Mouse (Mus musculus) intestine, embryonic 15.5 days (tissue): ENCODE data around the gene Ccl24. TPM values are rescaled to one million over a fixed set of nuclear protein-coding genes. Genes with fewer than 3 reads are reported as not detected.

Experiments used
- ATAC-seq: fragments of 200-750 bp; cut with Nextera tagmentation; 2 replicates; pipeline ENCODE4 v1.8.0; 2017; ENCODE audit warnings: moderate TSS enrichment, moderate library complexity
- H3K27ac ChIP-seq: fragments of 300-500 bp; sonication (generic); 2 replicates; pipeline ENCODE4 v1.5.1; 2015; ENCODE audit warnings: mild to moderate bottlenecking, inconsistent platforms
- H3K27me3 ChIP-seq: fragments of 300-500 bp; sonication (generic); replicated peaks from 2 replicates; pipeline ENCODE4 v1.6.1; 2015; ENCODE audit warnings: inconsistent platforms
- H3K36me3 ChIP-seq: fragments of 300-500 bp; sonication (generic); 2 replicates; pipeline ENCODE4 v1.6.1; 2015; ENCODE audit warnings: inconsistent platforms
- H3K4me1 ChIP-seq: fragments of 300-500 bp; sonication (generic); replicated peaks from 2 replicates; pipeline ENCODE4 v1.6.1; 2015; ENCODE audit warnings: inconsistent platforms
- H3K4me2 ChIP-seq: fragments of 300-500 bp; sonication (generic); replicated peaks from 2 replicates; pipeline ENCODE4 v1.6.1; 2015; ENCODE audit warnings: mild to moderate bottlenecking, inconsistent platforms
- H3K4me3 ChIP-seq: fragments of 300-500 bp; sonication (generic); replicated peaks from 2 replicates; pipeline ENCODE4 v1.5.1; 2015; ENCODE audit warnings: inconsistent platforms
- H3K9ac ChIP-seq: fragments of 300-500 bp; sonication (generic); 2 replicates; pipeline ENCODE4 v1.6.1; 2015; ENCODE audit warnings: inconsistent platforms
- H3K9me3 ChIP-seq: fragments of 300-500 bp; sonication (generic); 2 replicates; pipeline ENCODE4 v1.6.1; 2016; ENCODE audit warnings: inconsistent platforms
- WGBS: fragments of 180-500 bp; shearing (Covaris S2); methylation state at CpG from one replicate; pipeline ENCODE4 v1.1.7; 2015; 5-methylcytosine and 5-hydroxymethylcytosine counted together
- polyA plus RNA-seq: library from polyadenylated mRNA; unstranded; fragments of >200 nt; fragmentation: Nextera tagmentation; extraction: Ambion mirVana; gene quantifications from 2 replicates; pipeline ENCODE4 v1.2.1, GENCODE M21; 2015

The Ccl24 gene
- polyA plus RNA-seq, 1 experiment from 2014 or later = 22.5 TPM

DNA sequence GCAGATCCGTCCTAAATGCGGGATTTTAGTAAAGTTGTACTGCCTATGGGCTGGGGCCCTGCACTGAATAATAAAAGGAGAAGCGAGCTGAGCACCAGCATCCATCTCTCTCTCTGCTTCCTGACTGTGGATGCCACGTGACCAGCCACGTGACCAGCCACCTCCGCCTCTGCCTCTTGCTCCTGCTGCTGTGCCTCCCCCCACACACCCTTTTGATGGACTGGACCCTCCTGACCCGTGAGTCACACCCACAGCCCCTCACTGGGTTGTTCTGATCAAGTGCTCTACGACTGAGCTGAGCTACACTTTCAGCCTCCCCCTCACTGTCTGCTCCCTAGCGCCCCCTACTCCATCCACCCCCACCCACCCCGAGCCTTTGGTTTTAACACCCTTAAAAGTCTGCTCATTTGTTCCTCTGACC, 35.0 kb downstream of the Ccl24 start:
- Histone ChIP-seq H3K9ac (no peak overlapping the region), H3K27me3 (no peaks in the 10 kb centered on the region), H3K4me2 (no peak overlapping the region), H3K4me1 (no peaks in the 10 kb centered on the region), H3K9me3 (no peaks in the 10 kb centered on the region), H3K4me3 (no peak overlapping the region), H3K36me3 (no peaks in the 10 kb centered on the region), H3K27ac (no peak overlapping the region)
- no peak for ATAC-seq
- WGBS = 77% methylated on average over 10 of the region's 10 CpGs

GRCm38 (mm10) chr5:135537326-135537725, 35.5 kb downstream of the Ccl24 start:
- Histone ChIP-seq H3K4me2 (no peak overlapping the region), H3K9ac (no peak overlapping the region), H3K4me3 (no peak overlapping the region), H3K36me3 (no peaks in the 10 kb centered on the region), H3K27ac (no peak overlapping the region), H3K27me3 (no peaks in the 10 kb centered on the region), H3K4me1 (no peaks in the 10 kb centered on the region), H3K9me3 (no peaks in the 10 kb centered on the region)
- no peak for ATAC-seq
- 68% methylated on average over 4 of the region's 4 CpGs for WGBS

DNA sequence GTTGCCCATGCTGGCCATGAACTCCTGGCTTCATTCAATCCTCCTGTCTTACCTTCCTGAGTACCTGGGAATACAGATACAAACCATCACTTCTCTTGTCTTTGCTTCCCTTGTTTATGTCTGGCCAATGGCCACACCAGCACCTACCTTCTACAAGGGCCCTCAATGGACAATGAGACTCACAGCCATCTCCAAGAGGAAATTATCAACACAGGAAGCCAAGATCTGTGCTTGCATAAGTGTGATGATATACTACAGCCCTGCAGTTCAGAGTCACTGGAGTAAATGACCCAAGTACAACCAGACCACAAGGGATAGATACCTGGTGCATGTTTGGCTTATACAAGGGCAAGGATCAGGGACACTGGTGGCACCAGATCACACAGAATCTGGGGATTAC, 37.0 kb downstream of the Ccl24 start:
- Histone ChIP-seq H3K4me3 (no peak overlapping the region), H3K4me2 (no peak overlapping the region), H3K9ac (no peak overlapping the region), H3K36me3 (no peaks in the 10 kb centered on the region), H3K27ac (no peak overlapping the region), H3K27me3 (no peaks in the 10 kb centered on the region), H3K4me1 (0 out of 2 replicates have a peak, but pooled peaks cover 5% of the 10 kb centered on the region), H3K9me3 (no peaks in the 10 kb centered on the region)
- no peak for ATAC-seq

- 70% methylated on average over 10 of the region's 10 CpGs for WGBS
- Histone ChIP-seq H3K27me3 (no peaks in the 10 kb centered on the region), H3K4me2 (no peak overlapping the region), H3K36me3 (no peaks in the 10 kb centered on the region), H3K4me1 (0 out of 2 replicates have a peak, but pooled peaks cover 5% of the 10 kb centered on the region), H3K4me3 (no peak overlapping the region), H3K9me3 (no peaks in the 10 kb centered on the region), H3K27ac (no peak overlapping the region), H3K9ac (no peak overlapping the region)
- no peak for ATAC-seq
Measured at GRCm38 (mm10) chr5:135533431-135533830, 39.4 kb downstream of the Ccl24 start.

DNA sequence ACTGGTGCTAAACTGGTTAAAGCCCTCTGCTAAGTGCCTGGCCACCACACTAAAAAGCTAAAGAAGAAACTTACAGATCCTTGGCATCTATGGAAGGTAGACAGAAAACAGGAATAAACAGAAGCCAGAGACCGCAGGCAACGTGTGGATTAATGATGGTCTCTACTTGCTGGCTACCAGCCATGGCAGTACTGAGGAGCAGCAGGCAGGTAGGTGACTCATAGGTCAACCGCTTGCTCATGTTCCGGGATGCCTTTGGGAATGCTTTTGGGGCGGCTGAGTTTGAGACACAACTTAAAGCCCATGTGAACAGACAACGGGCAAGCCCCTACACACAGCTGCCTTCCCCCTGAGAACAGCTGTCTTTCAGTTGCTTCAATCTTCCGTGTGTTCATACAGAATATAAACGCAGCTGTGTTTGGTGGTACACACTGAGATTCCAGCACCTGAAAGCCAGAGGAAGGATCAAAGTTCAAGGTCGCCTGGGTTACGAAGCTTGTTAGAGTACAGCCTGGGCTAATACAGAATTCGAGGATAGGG, 41.5 kb downstream of the Ccl24 start:
- Histone ChIP-seq H3K9ac (no peak overlapping the region), H3K9me3 (no peaks in the 10 kb centered on the region), H3K4me2 (no peak overlapping the region), H3K4me3 (no peak overlapping the region), H3K27me3 (no peaks in the 10 kb centered on the region), H3K4me1 (0 out of 2 replicates have a peak, but pooled peaks cover 5% of the 10 kb centered on the region), H3K36me3 (no peaks in the 10 kb centered on the region), H3K27ac (no peak overlapping the region)
- WGBS = 55% methylated on average over 11 of the region's 11 CpGs
- no peak for ATAC-seq

GRCm38 (mm10) chr5:135529964-135530363, 42.9 kb downstream of the Ccl24 start:
- no peaks in the 10 kb centered on the region for H3K27me3 ChIP-seq
- H3K9me3 ChIP-seq = no peaks in the 10 kb centered on the region
- H3K27ac ChIP-seq = no peak overlapping the region
- WGBS = 77% methylated on average over 2 of the region's 2 CpGs
- no peak overlapping the region for H3K9ac ChIP-seq
- H3K4me2 ChIP-seq = no peak overlapping the region
- peaks cover 9% of the 10 kb centered on the region; the same call in 1 of the 2 replicates for H3K4me1 ChIP-seq
- no peak overlapping the region for H3K4me3 ChIP-seq
- ATAC-seq = no peak
- H3K36me3 ChIP-seq = no peaks in the 10 kb centered on the region

DNA sequence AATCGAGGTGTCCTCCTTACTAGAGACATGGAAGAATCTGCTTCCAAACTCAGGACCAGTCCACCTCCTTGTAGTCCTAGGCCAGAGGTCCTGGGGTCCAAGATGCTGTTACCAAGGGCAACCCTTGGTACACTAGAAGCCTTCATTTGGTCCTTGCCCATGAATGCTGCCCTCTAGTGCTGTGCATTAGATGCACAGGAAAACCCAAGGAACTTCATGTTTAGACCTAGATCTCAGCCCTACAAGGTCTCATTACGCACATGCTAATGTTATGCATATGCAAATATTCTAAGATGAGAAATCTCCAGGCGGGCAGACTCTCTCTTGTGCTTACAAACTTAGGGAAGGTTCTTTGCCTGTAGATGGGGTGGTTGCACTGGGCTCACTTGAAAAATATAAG, 43.5 kb downstream of the Ccl24 start:
- Histone ChIP-seq H3K4me3 (no peak overlapping the region), H3K4me1 (peaks cover 13% of the 10 kb centered on the region; the same call in 1 of the 2 replicates), H3K4me2 (no peak overlapping the region), H3K27ac (no peak overlapping the region), H3K9me3 (no peaks in the 10 kb centered on the region), H3K36me3 (no peaks in the 10 kb centered on the region), H3K9ac (no peak overlapping the region), H3K27me3 (no peaks in the 10 kb centered on the region)
- ATAC-seq = no peak
- WGBS = 88% methylated on average over 3 of the region's 3 CpGs

GRCm38 (mm10) chr5:135527986-135528385, 44.9 kb downstream of the Ccl24 start:
- no peak overlapping the region for H3K4me3 ChIP-seq
- WGBS = 48% methylated on average over 7 of the region's 7 CpGs
- no peak overlapping the region for H3K4me2 ChIP-seq
- H3K9ac ChIP-seq = no peak overlapping the region
- H3K27ac ChIP-seq = no peak overlapping the region
- H3K4me1 ChIP-seq = peaks cover 13% of the 10 kb centered on the region; the same call in 1 of the 2 replicates
- H3K9me3 ChIP-seq = no peaks in the 10 kb centered on the region
- H3K36me3 ChIP-seq = no peaks in the 10 kb centered on the region
- no peaks in the 10 kb centered on the region for H3K27me3 ChIP-seq
- no peak for ATAC-seq

- H3K4me1 ChIP-seq = peaks cover 8% of the 10 kb centered on the region; the same call in 1 of the 2 replicates
- no peaks in the 10 kb centered on the region for H3K9me3 ChIP-seq
- H3K36me3 ChIP-seq = no peaks in the 10 kb centered on the region
- 0 out of 2 replicates have a peak overlapping the region, but pooled peaks have one; percentile 6 for H3K4me2 ChIP-seq
- 43% methylated on average over 11 of the region's 11 CpGs for WGBS
- H3K9ac ChIP-seq = no peak overlapping the region
- H3K27ac ChIP-seq = peak overlapping the region; percentile 17; the same call in 1 of the 2 replicates
- no peaks in the 10 kb centered on the region for H3K27me3 ChIP-seq
- no peak for ATAC-seq
- H3K4me3 ChIP-seq = no peak overlapping the region
Measured at GRCm38 (mm10) chr5:135524660-135525560, 47.9 kb downstream of the Ccl24 start.

DNA sequence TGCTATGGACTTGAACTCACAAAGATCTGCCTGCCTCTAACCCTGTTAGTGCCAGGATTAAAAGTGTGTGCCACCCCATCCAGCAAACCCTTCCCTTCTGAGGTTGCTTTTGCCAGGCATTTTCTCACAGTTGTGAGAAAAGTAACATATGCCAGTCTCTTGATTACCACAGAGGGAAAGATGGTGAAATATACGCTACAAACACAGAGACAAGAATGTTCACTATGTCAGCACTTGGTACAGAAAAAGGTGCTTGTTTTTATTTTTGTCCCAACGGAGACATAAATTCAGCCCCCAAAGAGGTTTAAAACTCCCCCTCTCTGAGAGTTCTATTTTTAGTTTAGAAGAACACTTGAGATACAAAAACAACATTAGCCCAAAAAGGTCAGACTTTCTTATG, 48.8 kb downstream of the Ccl24 start:
- Histone ChIP-seq H3K27ac (no peak overlapping the region), H3K4me1 (peaks cover 8% of the 10 kb centered on the region; the same call in 1 of the 2 replicates), H3K27me3 (no peaks in the 10 kb centered on the region), H3K4me3 (no peak overlapping the region), H3K9ac (no peak overlapping the region), H3K36me3 (no peaks in the 10 kb centered on the region), H3K9me3 (no peaks in the 10 kb centered on the region), H3K4me2 (no peak overlapping the region)
- WGBS = 88% methylated on average over 2 of the region's 2 CpGs
- no peak for ATAC-seq

- Histone ChIP-seq H3K9me3 (no peaks in the 10 kb centered on the region), H3K27me3 (no peaks in the 10 kb centered on the region), H3K36me3 (no peaks in the 10 kb centered on the region), H3K4me1 (peaks cover 8% of the 10 kb centered on the region; the same call in 1 of the 2 replicates), H3K27ac (no peak overlapping the region), H3K4me2 (no peak overlapping the region), H3K4me3 (no peak overlapping the region), H3K9ac (no peak overlapping the region)
- WGBS = 63% methylated on average over 9 of the region's 9 CpGs
- no peak for ATAC-seq
Measured at GRCm38 (mm10) chr5:135522111-135522722, 50.6 kb downstream of the Ccl24 start.
